Mouse (Mus musculus) olfactory bulb, adult 2 months (tissue): ENCODE data around the gene Prss43.

Source experiments
- CTCF ChIP-seq: fragments of 200-500 bp; IDR thresholded peaks from 2 replicates; pipeline ENCODE4 v1.5.1; 2012; ENCODE audit warnings: low read depth, mild to moderate bottlenecking, low read length, moderate library complexity; ENCODE audit not compliant: insufficient read depth
- POLR2A ChIP-seq: fragments of 200-500 bp; IDR thresholded peaks from 2 replicates; pipeline ENCODE4 v1.6.1; 2012; ENCODE audit warnings: mild to moderate bottlenecking, low read depth, low read length, moderate library complexity; ENCODE audit not compliant: insufficient read depth

DNA sequence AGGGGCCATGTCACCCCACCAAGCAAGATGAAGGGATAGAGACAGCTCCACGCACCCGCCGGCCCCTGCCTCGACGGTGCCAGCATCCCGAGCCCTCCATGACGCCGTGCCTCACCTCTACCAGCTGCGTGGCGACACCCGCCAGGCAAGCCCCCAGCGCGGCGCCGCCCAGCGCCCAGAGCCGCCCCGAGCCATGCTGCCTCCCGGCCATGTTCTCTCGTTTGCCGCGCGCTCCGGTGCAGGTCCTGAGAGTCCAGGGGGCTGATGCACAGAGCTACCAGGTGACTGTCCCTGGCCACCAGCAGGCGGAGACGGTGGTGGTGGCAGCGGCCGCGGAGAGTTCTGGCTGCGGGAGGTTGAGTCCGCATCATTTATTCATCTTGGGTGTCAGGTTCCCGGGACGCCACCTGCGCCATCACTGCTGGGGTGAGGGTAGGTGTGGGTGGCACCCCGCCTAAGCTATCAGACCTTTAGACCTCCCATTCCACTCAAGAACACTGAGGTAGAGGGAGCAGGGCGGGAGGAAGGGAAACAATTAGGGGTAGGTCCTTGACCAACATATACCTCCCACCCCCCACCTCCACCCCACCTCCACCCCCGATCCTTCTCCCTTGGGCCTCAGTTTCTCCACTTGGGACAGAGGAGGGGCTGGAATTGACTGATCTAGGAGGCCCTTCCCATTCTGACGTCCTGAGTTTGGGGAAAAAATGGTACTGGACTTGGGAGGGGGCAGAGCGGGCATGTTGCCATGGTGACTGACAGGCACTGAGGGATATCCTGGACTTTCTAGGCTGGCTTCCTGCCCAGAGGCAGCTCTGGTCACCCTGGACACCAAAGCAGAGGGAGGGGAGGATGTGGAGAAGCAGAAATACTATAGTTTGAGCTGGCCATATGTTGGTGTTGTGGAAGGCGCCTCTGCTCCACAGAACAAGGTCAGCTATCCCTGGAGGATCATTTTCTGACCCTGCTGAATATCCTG lies 47.5 kb downstream of the Prss43 start:
- no peak for TF ChIP-seq POLR2A
- TF ChIP-seq CTCF: no peak
